Mouse (Mus musculus): ENCODE results near the gene Gm45753.

GRCm38 (mm10) chr8:45281630-45282029, 26.6 kb downstream of the Gm45753 start:
- TF ChIP-seq POLR2A (IDR thresholded peaks at IDR 0.05; ENCODE audit: insufficient read depth, low read length) = no peak
- TF ChIP-seq CTCF (IDR thresholded peaks at IDR 0.05; ENCODE audit: low read depth, low read length) = no peak
